Mouse (Mus musculus) forebrain, embryonic 11.5 days (tissue): ENCODE data around the gene Mpv17l2. TPM values are rescaled to one million over a fixed set of nuclear protein-coding genes. Genes with fewer than 3 reads are reported as not detected.
A peak's percentile ranks its signal among the peaks of the same experiment; 100 is the strongest.

Experiments
- ATAC-seq: fragments of 200-750 bp; cut with Nextera tagmentation; replicated peaks from 2 replicates; pipeline ENCODE4 v1.8.0; 2017; ENCODE audit warnings: moderate TSS enrichment; ENCODE audit not compliant: low FRiP score
- DNase-seq: peaks from one replicate; pipeline ENCODE4 v3.0.0-alpha.2; 2017; ENCODE audit warnings: low spot score
- H3K27ac ChIP-seq: fragments of 300-500 bp; sonication (generic); 2 replicates; pipeline ENCODE4 v1.5.1; 2014; ENCODE audit warnings: low read depth, low read length
- H3K27me3 ChIP-seq: fragments of 300-500 bp; sonication (generic); 2 replicates; pipeline ENCODE4 v1.6.1; 2014; ENCODE audit warnings: mild to moderate bottlenecking, low read length, mixed read lengths; ENCODE audit not compliant: control insufficient read depth, insufficient read depth
- H3K36me3 ChIP-seq: fragments of 300-500 bp; sonication (generic); 2 replicates; pipeline ENCODE4 v1.6.1; 2014; ENCODE audit warnings: mild to moderate bottlenecking, low read length, moderate library complexity, mixed read lengths; ENCODE audit not compliant: control insufficient read depth, insufficient read depth
- H3K4me1 ChIP-seq: fragments of 300-500 bp; sonication (generic); replicated peaks from 2 replicates; pipeline ENCODE4 v1.6.1; 2014; ENCODE audit warnings: low read length, mixed read lengths; ENCODE audit not compliant: control insufficient read depth, insufficient read depth
- H3K4me2 ChIP-seq: fragments of 300-500 bp; sonication (generic); 2 replicates; pipeline ENCODE4 v1.6.1; 2014; ENCODE audit warnings: low read depth, mild to moderate bottlenecking, low read length, moderate library complexity, mixed read lengths; ENCODE audit not compliant: severe bottlenecking
- H3K4me3 ChIP-seq: fragments of 300-500 bp; sonication (generic); 2 replicates; pipeline ENCODE4 v1.5.1; 2014; ENCODE audit warnings: low read depth, low read length
- H3K9ac ChIP-seq: fragments of 300-500 bp; sonication (generic); 2 replicates; pipeline ENCODE4 v1.6.1; 2014; ENCODE audit warnings: low read length
- H3K9me3 ChIP-seq: fragments of 300-500 bp; sonication (generic); 2 replicates; pipeline ENCODE4 v1.6.1; 2016; ENCODE audit warnings: low read length, mixed read lengths; ENCODE audit not compliant: control insufficient read depth
- WGBS: fragments of 180-500 bp; shearing (Covaris S2); extraction: QIAGEN DNeasy Blood & Tissue Kit; methylation state at CpG from one replicate; pipeline ENCODE4 v1.1.7; 2014; 5-methylcytosine and 5-hydroxymethylcytosine counted together
- polyA plus RNA-seq: library from polyadenylated mRNA; unstranded; fragments of >200 nt; fragmentation: Nextera tagmentation; extraction: Ambion mirVana; gene quantifications from 2 replicates; pipeline ENCODE4 v1.2.1, GENCODE M21; 2014

Mpv17l2 gene
- polyA plus RNA-seq, 1 experiment from 2014 or later = 31.0 TPM

- no peak overlapping the region for H3K4me2 ChIP-seq
- no peak for DNase-seq
- ATAC-seq = no peak
- H3K27me3 ChIP-seq = peaks cover 14% of the 10 kb centered on the region
- 86% methylated on average over 2 of the region's 2 CpGs for WGBS
- no peak overlapping the region for H3K9ac ChIP-seq
- H3K36me3 ChIP-seq = no peaks in the 10 kb centered on the region
- no peak overlapping the region for H3K4me3 ChIP-seq
- no peaks in the 10 kb centered on the region for H3K9me3 ChIP-seq
- no peak overlapping the region for H3K27ac ChIP-seq
- peaks cover 30% of the 10 kb centered on the region for H3K4me1 ChIP-seq
Observed at GRCm38 (mm10) chr8:70794215-70794614, 33.5 kb upstream of the Mpv17l2 start.

DNA sequence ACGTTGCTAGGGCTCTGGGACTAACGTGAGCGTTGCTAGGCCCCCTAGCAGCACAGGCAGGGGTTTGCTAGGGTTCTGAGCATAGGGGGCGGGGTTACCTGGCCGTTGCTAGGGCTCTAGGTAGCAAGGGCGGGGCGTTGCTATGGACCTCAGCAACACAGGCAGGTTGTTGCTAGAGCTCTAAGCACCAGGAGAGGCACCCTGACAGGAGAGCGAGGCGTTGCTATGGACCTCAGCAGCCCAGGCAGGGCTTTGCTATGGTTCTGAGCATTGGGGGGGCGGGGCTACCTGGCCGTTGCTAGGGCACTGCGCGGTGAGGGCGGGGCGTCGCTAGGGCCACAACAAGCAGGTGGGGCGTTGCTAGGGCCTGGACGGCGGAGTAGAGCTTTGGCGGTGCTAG lies 32.0 kb upstream of the Mpv17l2 start:
- H3K27me3 ChIP-seq = no peaks in the 10 kb centered on the region
- peak overlapping the region; percentile 89 for H3K27ac ChIP-seq
- H3K4me1 ChIP-seq = peaks cover 27% of the 10 kb centered on the region
- peak; percentile 91 for DNase-seq
- H3K4me2 ChIP-seq = peak overlapping the region; percentile 72
- WGBS = under 1% methylated on average over 20 of the region's 20 CpGs
- ATAC-seq = peak; percentile 40
- peak overlapping the region; percentile 79 for H3K9ac ChIP-seq
- H3K36me3 ChIP-seq = no peaks in the 10 kb centered on the region
- no peaks in the 10 kb centered on the region for H3K9me3 ChIP-seq
- H3K4me3 ChIP-seq = peak overlapping the region; percentile 46

GRCm38 (mm10) chr8:70791975-70792691 lies 31.4 kb upstream of the Mpv17l2 start:
- H3K4me1 ChIP-seq = peaks cover 25% of the 10 kb centered on the region
- ATAC-seq = peak; percentile 88

GRCm38 (mm10) chr8:70791294-70791701 lies 30.6 kb upstream of the Mpv17l2 start:
- peak overlapping the region; percentile 79 for H3K9ac ChIP-seq
- H3K36me3 ChIP-seq = no peaks in the 10 kb centered on the region
- H3K4me3 ChIP-seq = peak overlapping the region; percentile 46; the same call in 1 of the 2 replicates
- ATAC-seq (no peak), DNase-seq (no peak)
- H3K9me3 ChIP-seq = no peaks in the 10 kb centered on the region
- H3K27me3 ChIP-seq = no peaks in the 10 kb centered on the region
- peak overlapping the region; percentile 72 for H3K4me2 ChIP-seq
- WGBS = 78% methylated on average over 7 of the region's 7 CpGs
- no peak overlapping the region for H3K27ac ChIP-seq
- H3K4me1 ChIP-seq = peaks cover 22% of the 10 kb centered on the region

More at GRCm38 (mm10) chr8:70791975-70792691, 31.4 kb upstream of the Mpv17l2 start:
- peak overlapping the region; percentile 89 for H3K27ac ChIP-seq
- DNase-seq = peak; percentile 99
- H3K4me3 ChIP-seq = peak overlapping the region; percentile 46
- peak overlapping the region; percentile 72 for H3K4me2 ChIP-seq
- H3K36me3 ChIP-seq = no peaks in the 10 kb centered on the region
- H3K9me3 ChIP-seq = no peaks in the 10 kb centered on the region
- H3K27me3 ChIP-seq = no peaks in the 10 kb centered on the region
- 5% methylated on average over 57 of the region's 58 CpGs for WGBS
- H3K9ac ChIP-seq = peak overlapping the region; percentile 79

DNA sequence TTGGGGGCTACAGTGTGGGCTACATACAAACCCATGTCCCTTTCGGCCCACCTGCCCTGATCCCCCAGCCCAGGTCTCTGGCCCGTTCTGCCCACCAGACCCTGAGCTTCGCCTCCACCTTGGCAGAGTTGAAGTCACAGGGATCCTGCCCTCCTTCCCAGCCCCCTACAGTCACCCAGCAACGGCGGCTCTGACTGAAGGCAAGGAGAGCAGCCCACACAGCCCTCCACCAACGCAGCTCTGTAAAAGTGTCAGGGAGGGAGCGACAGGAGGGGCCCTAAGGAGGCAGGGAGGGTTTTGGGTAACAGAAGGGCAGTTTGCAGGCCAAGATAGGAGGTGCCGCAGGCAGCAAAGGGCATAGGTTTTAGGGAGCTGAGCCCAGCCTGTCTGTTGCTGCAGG lies 30.1 kb upstream of the Mpv17l2 start:
- no peak overlapping the region for H3K4me3 ChIP-seq
- ATAC-seq (no peak), DNase-seq (no peak)
- no peaks in the 10 kb centered on the region; the same call in 1 of the 2 replicates for H3K36me3 ChIP-seq
- H3K4me1 ChIP-seq = peaks cover 20% of the 10 kb centered on the region
- WGBS = 74% methylated on average over 8 of the region's 8 CpGs
- peak overlapping the region; percentile 79; the same call in 1 of the 2 replicates for H3K9ac ChIP-seq
- H3K4me2 ChIP-seq = no peak overlapping the region
- H3K27ac ChIP-seq = no peak overlapping the region
- no peaks in the 10 kb centered on the region for H3K9me3 ChIP-seq
- H3K27me3 ChIP-seq = no peaks in the 10 kb centered on the region

DNA sequence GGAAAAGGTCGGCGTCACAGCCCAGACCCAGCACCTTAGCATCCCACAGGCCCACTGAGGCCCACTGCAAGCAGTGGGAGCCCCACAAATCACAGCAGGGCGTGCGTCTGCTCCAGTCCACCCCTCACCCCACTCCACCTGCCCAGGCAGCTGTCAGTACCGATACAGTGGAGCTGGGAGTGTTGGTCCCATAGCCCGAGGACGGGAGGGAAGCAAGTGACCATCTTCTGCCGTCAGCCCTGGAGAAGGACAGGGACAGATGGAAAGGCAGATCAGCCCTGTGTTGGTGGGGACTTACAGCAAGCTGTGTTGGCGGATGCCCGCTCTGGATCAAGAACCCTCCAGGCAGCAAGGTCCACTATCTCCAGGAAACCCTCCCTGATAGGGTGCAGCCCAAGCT lies 28.3 kb upstream of the Mpv17l2 start:
- ATAC-seq (no peak), DNase-seq (no peak)
- Histone ChIP-seq H3K9me3 (no peaks in the 10 kb centered on the region), H3K4me2 (no peak overlapping the region), H3K36me3 (no peaks in the 10 kb centered on the region; the same call in 1 of the 2 replicates), H3K27me3 (no peaks in the 10 kb centered on the region), H3K27ac (no peak overlapping the region), H3K4me1 (peaks cover 20% of the 10 kb centered on the region), H3K4me3 (no peak overlapping the region), H3K9ac (no peak overlapping the region)
- WGBS = 85% methylated on average over 10 of the region's 10 CpGs

GRCm38 (mm10) chr8:70787941-70788667 lies 27.4 kb upstream of the Mpv17l2 start:
- Histone ChIP-seq H3K9ac (no peak overlapping the region), H3K4me2 (no peak overlapping the region), H3K9me3 (no peaks in the 10 kb centered on the region), H3K4me1 (peaks cover 16% of the 10 kb centered on the region), H3K4me3 (no peak overlapping the region), H3K27ac (no peak overlapping the region), H3K36me3 (no peaks in the 10 kb centered on the region; the same call in 1 of the 2 replicates), H3K27me3 (no peaks in the 10 kb centered on the region)
- WGBS = 16% methylated on average over 30 of the region's 30 CpGs
- no peak for ATAC-seq
- peak; percentile 83 for DNase-seq

DNA sequence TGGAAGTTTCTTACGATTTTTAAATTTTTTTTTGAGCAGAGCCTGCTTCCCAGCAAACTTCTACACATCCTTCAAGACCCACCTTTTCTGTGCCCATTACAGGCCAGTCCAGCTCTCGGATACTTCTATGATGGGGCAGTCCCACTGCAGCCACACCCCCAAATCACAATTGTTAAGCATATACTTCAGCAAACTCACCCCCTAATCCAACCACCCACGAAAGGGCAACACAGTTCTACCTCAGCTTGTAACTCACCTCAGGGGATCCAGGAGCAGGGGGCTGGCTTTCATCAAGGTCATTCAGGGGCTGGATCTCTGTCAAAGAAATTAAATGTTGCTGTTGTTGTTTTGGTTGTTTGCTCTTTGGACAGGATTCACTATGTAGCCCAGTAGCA lies 26.3 kb upstream of the Mpv17l2 start:
- no peak overlapping the region for H3K9ac ChIP-seq
- no peak overlapping the region for H3K27ac ChIP-seq
- H3K4me1 ChIP-seq = peaks cover 12% of the 10 kb centered on the region
- H3K27me3 ChIP-seq = no peaks in the 10 kb centered on the region
- 89% methylated on average over 3 of the region's 3 CpGs for WGBS
- H3K4me2 ChIP-seq = no peak overlapping the region
- no peaks in the 10 kb centered on the region; the same call in 1 of the 2 replicates for H3K36me3 ChIP-seq
- ATAC-seq (no peak), DNase-seq (no peak)
- H3K9me3 ChIP-seq = no peaks in the 10 kb centered on the region
- no peak overlapping the region for H3K4me3 ChIP-seq
